Mouse (Mus musculus) olfactory bulb, adult 2 months (tissue): ENCODE measurements around the gene Tgfbr2. TPM values are rescaled to one million over a fixed set of nuclear protein-coding genes. Genes with fewer than 3 reads are reported as not detected.

ENCODE experiments used
- H3K27ac ChIP-seq: fragments of 200-500 bp; 2 replicates; pipeline ENCODE4 v1.5.1; 2012; ENCODE audit warnings: low read depth, low read length; ENCODE audit not compliant: insufficient read depth
- H3K4me1 ChIP-seq: fragments of 200-500 bp; 2 replicates; pipeline ENCODE4 v1.6.1; 2012; ENCODE audit warnings: low read length; ENCODE audit not compliant: control insufficient read depth, insufficient read depth
- H3K4me3 ChIP-seq: fragments of 200-500 bp; 2 replicates; pipeline ENCODE4 v1.5.1; 2012; ENCODE audit warnings: mild to moderate bottlenecking, low read depth, low read length, moderate library complexity; ENCODE audit not compliant: insufficient read depth
- CTCF ChIP-seq: fragments of 200-500 bp; IDR thresholded peaks from 2 replicates; pipeline ENCODE4 v1.5.1; 2012; ENCODE audit warnings: low read depth, mild to moderate bottlenecking, low read length, moderate library complexity; ENCODE audit not compliant: insufficient read depth
- POLR2A ChIP-seq: fragments of 200-500 bp; IDR thresholded peaks from 2 replicates; pipeline ENCODE4 v1.6.1; 2012; ENCODE audit warnings: mild to moderate bottlenecking, low read depth, low read length, moderate library complexity; ENCODE audit not compliant: insufficient read depth
- WGBS: fragments of 180-500 bp; shearing (Covaris S2); methylation state at CpG from one replicate; pipeline ENCODE4 v1.1.7; 2018; 5-methylcytosine and 5-hydroxymethylcytosine counted together
- polyA plus RNA-seq: library from polyadenylated mRNA; stranded (reverse); fragments of >200 nt; gene quantifications from 2 replicates; pipeline ENCODE4 v1.2.4, GENCODE M21; 2012; ENCODE audit warnings: low replicate concordance; ENCODE audit not compliant: missing spikeins, insufficient read depth, insufficient read length

Tgfbr2 gene
- polyA plus RNA-seq, 1 experiment: not detected

DNA sequence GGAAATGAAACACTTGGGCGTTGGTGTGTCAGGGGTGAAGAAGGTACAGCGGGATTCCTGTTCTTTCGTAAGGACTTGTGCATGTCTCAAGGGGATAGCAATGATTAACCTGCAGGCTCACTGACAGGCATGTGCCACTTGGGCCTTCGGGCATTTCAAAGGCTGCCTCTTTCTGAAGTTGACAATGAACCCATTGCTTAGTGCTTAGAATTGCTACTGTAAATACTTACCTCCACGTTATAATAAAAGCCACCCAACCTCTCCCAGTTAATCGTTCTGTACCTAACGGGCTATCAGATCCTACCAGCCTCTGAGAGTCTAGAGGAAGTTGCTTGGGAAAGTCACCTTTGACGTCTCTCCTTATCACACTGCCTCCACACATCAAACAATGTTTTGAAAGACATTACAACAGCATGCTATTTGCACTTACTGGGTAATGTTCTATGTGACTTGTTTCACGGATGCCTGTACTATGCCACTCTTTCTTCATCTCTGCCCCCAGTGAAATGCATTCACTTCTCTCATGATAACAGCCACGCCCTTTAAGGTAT is 12.1 kb upstream of the Tgfbr2 start:
- TF ChIP-seq CTCF (no peak), POLR2A (no peak)
- Histone ChIP-seq H3K4me1 (no peaks in the 10 kb centered on the region), H3K27ac (no peak overlapping the region), H3K4me3 (no peak overlapping the region)
- WGBS: 90% methylated on average over 10 of the region's 10 CpGs

- WGBS: 90% methylated on average over 5 of the region's 5 CpGs
- TF ChIP-seq POLR2A: no peak
- TF ChIP-seq CTCF: no peak
- no peak overlapping the region for H3K27ac ChIP-seq
- no peak overlapping the region for H3K4me3 ChIP-seq
- H3K4me1 ChIP-seq: no peaks in the 10 kb centered on the region
Measured at GRCm38 (mm10) chr9:116184903-116185302, 9.7 kb upstream of the Tgfbr2 start.

GRCm38 (mm10) chr9:116183035-116183434 is 7.9 kb upstream of the Tgfbr2 start:
- WGBS: 96% methylated on average over 6 of the region's 6 CpGs
- Histone ChIP-seq H3K4me3 (no peak overlapping the region), H3K27ac (no peak overlapping the region), H3K4me1 (no peaks in the 10 kb centered on the region)
- TF ChIP-seq CTCF (no peak), POLR2A (no peak)

DNA sequence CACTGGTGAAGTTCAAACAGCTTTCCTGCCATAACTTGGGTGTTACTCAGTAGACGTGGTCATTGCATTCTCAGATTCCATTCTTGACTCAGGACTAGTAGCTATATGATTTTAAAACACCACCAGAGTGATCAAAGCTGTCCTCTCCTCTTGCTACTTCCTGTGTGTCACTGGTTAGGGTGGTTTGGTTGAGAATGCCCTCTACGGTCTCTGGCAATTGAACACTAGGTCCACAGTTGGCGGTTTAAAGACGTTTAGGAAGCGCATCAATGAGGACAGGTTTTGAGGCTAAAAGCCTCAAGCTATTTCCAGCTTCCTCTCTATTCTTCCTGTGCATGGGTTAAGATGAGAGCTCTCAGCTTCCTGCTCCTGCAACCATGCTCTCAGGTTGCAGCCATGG is 6.4 kb upstream of the Tgfbr2 start:
- 96% methylated on average over 5 of the region's 5 CpGs for WGBS
- H3K27ac ChIP-seq: no peak overlapping the region
- no peak overlapping the region for H3K4me3 ChIP-seq
- no peaks in the 10 kb centered on the region for H3K4me1 ChIP-seq
- no peak for TF ChIP-seq CTCF
- TF ChIP-seq POLR2A: no peak

DNA sequence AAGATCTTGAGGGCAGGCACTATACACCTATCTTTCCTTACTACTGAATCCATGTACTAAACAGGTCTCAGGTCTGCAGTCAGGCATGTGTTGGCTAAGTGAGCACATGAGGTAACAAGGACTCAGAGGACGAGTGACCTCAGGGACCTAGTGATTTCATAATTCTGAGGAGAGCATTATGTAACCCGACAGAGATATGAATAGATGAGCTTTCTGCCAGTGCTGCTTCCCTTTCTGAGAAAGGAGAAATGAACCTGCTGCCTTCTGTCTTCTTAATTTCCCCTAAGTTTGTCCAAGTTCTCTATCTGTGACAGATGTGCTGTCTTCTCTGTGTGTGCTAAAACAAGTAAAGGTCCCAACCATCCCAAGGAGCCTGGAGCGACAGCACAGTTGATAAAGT is 3.0 kb upstream of the Tgfbr2 start:
- Histone ChIP-seq H3K4me1 (peaks cover 9% of the 10 kb centered on the region; the same call in 1 of the 2 replicates), H3K27ac (no peak overlapping the region), H3K4me3 (no peak overlapping the region)
- TF ChIP-seq CTCF: no peak
- no peak for TF ChIP-seq POLR2A
- 87% methylated on average over 3 of the region's 3 CpGs for WGBS

DNA sequence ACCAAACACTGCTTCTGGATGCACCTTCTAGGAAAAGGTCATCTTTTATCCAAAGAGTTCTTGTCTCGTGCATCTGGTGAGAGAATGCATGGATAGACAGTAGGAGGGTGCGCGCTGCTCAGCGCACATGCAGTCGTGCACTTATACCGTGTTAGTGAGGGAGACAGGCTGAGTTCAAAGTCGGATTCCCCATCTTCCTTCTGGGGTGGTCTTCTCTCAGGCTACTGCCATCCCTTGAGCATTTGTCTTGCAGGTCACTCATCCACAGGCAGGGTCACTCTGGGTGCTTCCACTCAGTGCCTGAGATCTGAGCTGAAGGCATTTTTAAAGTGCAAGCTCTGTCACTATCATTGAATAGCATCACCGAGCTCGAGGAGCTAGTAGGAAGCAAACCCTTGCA is 1.9 kb upstream of the Tgfbr2 start:
- 93% methylated on average over 9 of the region's 9 CpGs for WGBS
- H3K4me1 ChIP-seq: peaks cover 9% of the 10 kb centered on the region; the same call in 1 of the 2 replicates
- TF ChIP-seq CTCF (no peak), POLR2A (no peak)
- H3K27ac ChIP-seq: no peak overlapping the region
- H3K4me3 ChIP-seq: no peak overlapping the region

DNA sequence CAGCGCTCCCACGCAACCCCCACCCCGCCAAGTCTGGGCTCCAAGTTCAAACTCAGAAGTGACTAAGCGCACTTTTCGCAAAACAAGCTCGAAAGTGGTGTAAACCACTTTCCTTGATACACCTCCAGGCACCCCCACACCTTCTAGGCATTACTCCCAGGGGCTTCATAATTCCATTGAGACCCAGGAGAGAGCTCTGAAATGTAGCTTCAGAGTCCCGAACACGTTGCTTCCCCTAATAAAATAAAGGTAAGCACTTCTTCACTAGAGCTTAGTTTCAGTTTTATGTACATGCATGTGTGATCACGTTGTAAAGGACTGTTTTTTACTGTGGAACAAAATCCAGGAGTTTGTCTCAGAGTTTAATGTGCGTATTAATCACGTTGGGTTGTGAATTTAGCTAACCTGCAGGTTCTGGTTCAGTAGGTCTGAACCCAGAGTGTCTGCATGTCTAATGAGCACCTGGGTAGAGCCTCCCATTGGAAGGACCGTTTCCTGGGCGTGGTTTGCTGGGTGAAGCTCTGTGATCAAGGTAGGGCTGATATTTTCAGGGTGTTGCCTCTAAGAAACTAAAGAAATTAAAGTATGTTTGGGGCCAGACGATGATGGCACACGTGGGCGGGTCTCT is 442 bp upstream of the Tgfbr2 start:
- TF ChIP-seq POLR2A (no peak), CTCF (no peak)
- Histone ChIP-seq H3K27ac (no peak overlapping the region), H3K4me1 (peaks cover 9% of the 10 kb centered on the region; the same call in 1 of the 2 replicates), H3K4me3 (peak overlapping the region; percentile 61)
- WGBS: 22% methylated on average over 16 of the region's 16 CpGs

DNA sequence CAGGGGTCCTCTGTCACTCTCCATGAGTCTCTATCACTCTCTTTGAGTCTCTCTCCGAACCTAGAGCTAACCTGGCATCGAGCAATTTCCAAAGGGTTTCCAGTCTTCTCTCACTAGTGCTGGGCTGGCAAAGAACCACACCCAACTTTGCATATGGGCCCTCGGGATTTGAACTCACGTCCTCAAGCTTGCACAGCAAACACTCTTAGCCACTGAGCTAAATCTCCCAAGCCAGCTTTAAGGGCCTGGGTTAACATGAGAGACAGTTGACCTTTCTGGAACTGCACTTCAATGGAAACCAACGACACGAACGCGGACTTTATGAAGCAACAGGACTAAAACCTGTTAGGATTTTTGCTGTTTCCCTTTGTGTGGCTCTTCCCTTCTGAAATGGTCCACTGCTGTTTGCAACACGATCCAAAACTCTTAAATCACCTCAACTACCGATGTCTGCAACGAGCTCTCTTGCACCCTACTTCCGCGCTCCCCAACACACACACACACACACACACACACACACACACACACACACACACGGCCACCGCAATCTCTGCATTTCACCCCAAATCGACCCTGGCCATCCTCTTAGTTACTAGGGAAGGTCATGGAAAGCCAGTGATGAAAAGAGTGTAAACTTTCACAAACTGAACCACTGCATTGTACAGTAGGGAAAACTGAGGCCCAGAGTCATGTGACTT is 1.5 kb downstream of the Tgfbr2 start:
- no peak overlapping the region for H3K4me3 ChIP-seq
- peak overlapping the region; percentile 14; the same call in 1 of the 2 replicates for H3K27ac ChIP-seq
- TF ChIP-seq CTCF (no peak), POLR2A (no peak)
- 89% methylated on average over 16 of the region's 16 CpGs for WGBS
- peaks cover 9% of the 10 kb centered on the region; the same call in 1 of the 2 replicates for H3K4me1 ChIP-seq

GRCm38 (mm10) chr9:116173059-116173458 is 2.1 kb downstream of the Tgfbr2 start:
- Histone ChIP-seq H3K4me1 (peaks cover 9% of the 10 kb centered on the region; the same call in 1 of the 2 replicates), H3K27ac (no peak overlapping the region), H3K4me3 (no peak overlapping the region)
- TF ChIP-seq POLR2A: no peak
- no peak for TF ChIP-seq CTCF
- 80% methylated on average over 6 of the region's 6 CpGs for whole genome bisulfite sequencing
